In the genomic region with DNA sequence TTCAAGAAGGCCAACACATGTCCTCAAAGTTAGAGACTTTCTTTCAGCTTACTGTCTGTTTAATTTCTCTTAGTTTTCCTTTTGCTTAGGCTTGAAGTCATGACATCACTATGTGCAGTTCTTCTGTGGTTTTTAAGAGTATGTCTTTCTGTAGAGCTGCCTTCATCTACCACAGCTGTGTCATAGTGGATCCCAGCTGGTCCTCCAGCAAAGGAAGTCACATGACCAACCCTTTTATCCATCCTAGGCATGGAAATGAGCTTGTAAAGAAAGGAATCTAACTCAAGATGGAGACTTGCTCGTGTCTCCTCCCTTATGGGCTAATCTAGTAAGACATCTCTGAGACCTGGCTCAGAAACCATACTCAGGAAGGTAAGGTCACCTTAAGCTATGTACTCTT, we compare ENCODE assay signal across 9 mouse cellular contexts.
"Had no signal": no experiment of that assay in that cellular context is flagged by ENCODE, and none has a peak within 500 bp of the region (broad histone marks: within the 10 kb centered on the region; RNA-seq: fewer than 3 reads in every experiment).

No protein-coding gene starts in this region.

- H3K9me3 ChIP-seq: limb, embryonic 13.5 days; midbrain, embryonic 10.5 days; neural tube, embryonic 12.5 days had no signal

- H3K4me3 ChIP-seq: limb, embryonic 13.5 days; midbrain, embryonic 10.5 days; neural tube, embryonic 12.5 days had no signal

- H3K4me1 ChIP-seq: limb, embryonic 13.5 days; neural tube, embryonic 12.5 days had no signal

- H3K27me3 ChIP-seq: limb, embryonic 13.5 days; neural tube, embryonic 12.5 days had no signal

- H3K36me3 ChIP-seq: limb, embryonic 13.5 days; midbrain, embryonic 10.5 days; neural tube, embryonic 12.5 days had no signal

- H3K27ac ChIP-seq: limb, embryonic 13.5 days; liver, embryonic 14.5 days; midbrain, embryonic 10.5 days; neural tube, embryonic 12.5 days; stomach, postnatal 0 days had no signal

- H3K4me2 ChIP-seq: limb, embryonic 13.5 days; neural tube, embryonic 12.5 days had no signal

- DNase-seq: kidney, adult 11 months; left cerebral cortex, postnatal 4 days; midbrain, embryonic 14.5 days; thymus, postnatal 4 days had no signal

- H3K9ac ChIP-seq: limb, embryonic 13.5 days; liver, embryonic 14.5 days; neural tube, embryonic 12.5 days had no signal
